Mouse (Mus musculus) hindbrain, embryonic 11.5 days (tissue): Measurements from ENCODE around the gene Ces1e. TPM values are rescaled to one million over a fixed set of nuclear protein-coding genes. Genes with fewer than 3 reads are reported as not detected.

Source experiments
- ATAC-seq: fragments of 200-750 bp; cut with Nextera tagmentation; 2 replicates; pipeline ENCODE4 v1.8.0; 2017; ENCODE audit warnings: mild to moderate bottlenecking, moderate TSS enrichment, moderate library complexity; ENCODE audit not compliant: low FRiP score
- DNase-seq: peaks from one replicate; pipeline ENCODE4 v3.0.0-alpha.2; 2015; ENCODE audit warnings: low spot score
- H3K27ac ChIP-seq: fragments of 300-500 bp; sonication (generic); 2 replicates; pipeline ENCODE4 v1.5.1; 2014; ENCODE audit warnings: mild to moderate bottlenecking, low read depth, low read length
- H3K27me3 ChIP-seq: fragments of 300-500 bp; sonication (generic); 2 replicates; pipeline ENCODE4 v1.6.1; 2014; ENCODE audit warnings: mild to moderate bottlenecking, low read length, moderate library complexity, mixed read lengths; ENCODE audit not compliant: control insufficient read depth, insufficient read depth
- H3K36me3 ChIP-seq: fragments of 300-500 bp; sonication (generic); 2 replicates; pipeline ENCODE4 v1.6.1; 2014; ENCODE audit warnings: mild to moderate bottlenecking, low read length, moderate library complexity, mixed read lengths; ENCODE audit not compliant: control insufficient read depth, insufficient read depth
- H3K4me1 ChIP-seq: fragments of 300-500 bp; sonication (generic); replicated peaks from 2 replicates; pipeline ENCODE4 v1.6.1; 2014; ENCODE audit warnings: low read length, mixed read lengths; ENCODE audit not compliant: control insufficient read depth, insufficient read depth
- H3K4me2 ChIP-seq: fragments of 300-500 bp; sonication (generic); replicated peaks from 2 replicates; pipeline ENCODE4 v1.6.1; 2014; ENCODE audit warnings: mild to moderate bottlenecking, low read depth, low read length
- H3K4me3 ChIP-seq: fragments of 300-500 bp; sonication (generic); 2 replicates; pipeline ENCODE4 v1.5.1; 2014; ENCODE audit warnings: low read depth, low read length
- H3K9ac ChIP-seq: fragments of 300-500 bp; sonication (generic); 2 replicates; pipeline ENCODE4 v1.6.1; 2014; ENCODE audit warnings: low read depth, low read length
- H3K9me3 ChIP-seq: fragments of 300-500 bp; sonication (generic); 2 replicates; pipeline ENCODE4 v1.6.1; 2016; ENCODE audit warnings: low read length; ENCODE audit not compliant: control insufficient read depth
- WGBS: fragments of 180-500 bp; shearing (Covaris S2); extraction: QIAGEN DNeasy Blood & Tissue Kit; methylation state at CpG from one replicate; pipeline ENCODE4 v1.1.7; 2014; 5-methylcytosine and 5-hydroxymethylcytosine counted together
- polyA plus RNA-seq: library from polyadenylated mRNA; unstranded; fragments of >200 nt; fragmentation: Nextera tagmentation; extraction: Ambion mirVana; gene quantifications from 2 replicates; pipeline ENCODE4 v1.2.1, GENCODE M21; 2014

Gene Ces1e
- polyA plus RNA-seq: not detected in 2 replicates

- Histone ChIP-seq H3K27me3 (no peaks in the 10 kb centered on the region), H3K4me1 (no peaks in the 10 kb centered on the region)
Observed at GRCm38 (mm10) chr8:93229446-93229845, at the start of gene Ces1e. Gene Ces1e, minus strand, starts transcription at chr8:93229619.

DNA sequence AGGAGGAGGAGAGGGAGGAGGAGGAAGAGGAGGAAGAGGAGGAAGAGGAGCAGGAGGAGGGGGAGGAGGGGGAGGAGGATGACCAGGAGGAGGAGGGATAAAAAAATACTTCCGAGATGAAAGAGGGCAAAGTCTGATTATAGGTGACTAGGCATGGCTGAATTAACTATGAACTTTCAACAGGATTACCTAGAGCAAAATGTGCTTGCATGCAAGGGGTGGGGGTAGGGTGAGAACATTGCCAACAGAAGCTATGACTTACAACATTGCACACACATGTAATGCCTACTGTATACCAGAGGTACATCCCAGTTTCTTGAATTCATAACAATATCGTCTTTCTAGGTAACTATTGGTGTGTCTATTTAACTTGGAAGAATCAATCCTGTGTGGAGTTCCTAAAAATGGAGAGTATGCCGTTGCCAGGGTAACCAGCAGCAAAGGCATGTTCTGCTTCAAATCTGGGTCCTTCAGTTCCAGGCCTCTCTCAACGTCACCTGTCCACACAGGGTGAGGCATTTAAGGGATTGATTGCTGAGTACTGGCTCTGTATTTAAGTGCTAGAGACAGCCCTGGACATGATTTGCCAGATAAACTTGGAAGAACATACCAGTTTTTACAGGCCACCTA is 48.9 kb upstream of the Ces1e start:
- DNase-seq: no peak

More at GRCm38 (mm10) chr8:93229446-93229845, at the start of gene Ces1e:
- no peak within 1 kb of the TSS for H3K4me2 ChIP-seq
- H3K36me3 ChIP-seq: no peaks in the 10 kb centered on the region
- DNase-seq (no peak), ATAC-seq (no peak)
- no peak within 1 kb of the TSS for H3K27ac ChIP-seq
- H3K9me3 ChIP-seq: no peaks in the 10 kb centered on the region
- H3K9ac ChIP-seq: no peak within 1 kb of the TSS
- no peak within 1 kb of the TSS for H3K4me3 ChIP-seq

GRCm38 (mm10) chr8:93274609-93275008 is 45.2 kb upstream of the Ces1e start:
- Histone ChIP-seq H3K4me1 (no peaks in the 10 kb centered on the region), H3K27me3 (no peaks in the 10 kb centered on the region), H3K4me2 (no peak overlapping the region), H3K9ac (no peak overlapping the region), H3K4me3 (no peak overlapping the region), H3K27ac (no peak overlapping the region), H3K36me3 (no peaks in the 10 kb centered on the region), H3K9me3 (no peaks in the 10 kb centered on the region)
- 84% methylated on average over 4 of the region's 4 CpGs for WGBS
- DNase-seq (no peak), ATAC-seq (no peak)

More for the DNA sequence above, 48.9 kb upstream of the Ces1e start:
- Histone ChIP-seq H3K4me1 (no peaks in the 10 kb centered on the region), H3K27me3 (no peaks in the 10 kb centered on the region), H3K9me3 (no peaks in the 10 kb centered on the region), H3K9ac (no peak overlapping the region), H3K36me3 (no peaks in the 10 kb centered on the region), H3K4me3 (no peak overlapping the region), H3K4me2 (no peak overlapping the region), H3K27ac (no peak overlapping the region)
- ATAC-seq: no peak
- WGBS: 79% methylated on average over 4 of the region's 4 CpGs

- DNase-seq (no peak), ATAC-seq (no peak)
- H3K27ac ChIP-seq: no peak overlapping the region
- H3K4me1 ChIP-seq: no peaks in the 10 kb centered on the region
- H3K4me2 ChIP-seq: no peak overlapping the region
- 86% methylated on average over 3 of the region's 3 CpGs for WGBS
- H3K9me3 ChIP-seq: no peaks in the 10 kb centered on the region
- no peaks in the 10 kb centered on the region for H3K27me3 ChIP-seq
- no peak overlapping the region for H3K4me3 ChIP-seq
- no peak overlapping the region for H3K9ac ChIP-seq
- H3K36me3 ChIP-seq: no peaks in the 10 kb centered on the region
Observed at GRCm38 (mm10) chr8:93273321-93273720, 43.9 kb upstream of the Ces1e start.

- H3K4me1 ChIP-seq: no peaks in the 10 kb centered on the region
- no peak overlapping the region for H3K4me3 ChIP-seq
- no peaks in the 10 kb centered on the region for H3K27me3 ChIP-seq
- WGBS: 93% methylated on average over 4 of the region's 4 CpGs
- no peak overlapping the region for H3K4me2 ChIP-seq
- H3K9me3 ChIP-seq: no peaks in the 10 kb centered on the region
- ATAC-seq: no peak
- H3K9ac ChIP-seq: no peak overlapping the region
- no peaks in the 10 kb centered on the region for H3K36me3 ChIP-seq
- H3K27ac ChIP-seq: no peak overlapping the region
- DNase-seq: no peak
Observed at GRCm38 (mm10) chr8:93272686-93273085, 43.3 kb upstream of the Ces1e start.

DNA sequence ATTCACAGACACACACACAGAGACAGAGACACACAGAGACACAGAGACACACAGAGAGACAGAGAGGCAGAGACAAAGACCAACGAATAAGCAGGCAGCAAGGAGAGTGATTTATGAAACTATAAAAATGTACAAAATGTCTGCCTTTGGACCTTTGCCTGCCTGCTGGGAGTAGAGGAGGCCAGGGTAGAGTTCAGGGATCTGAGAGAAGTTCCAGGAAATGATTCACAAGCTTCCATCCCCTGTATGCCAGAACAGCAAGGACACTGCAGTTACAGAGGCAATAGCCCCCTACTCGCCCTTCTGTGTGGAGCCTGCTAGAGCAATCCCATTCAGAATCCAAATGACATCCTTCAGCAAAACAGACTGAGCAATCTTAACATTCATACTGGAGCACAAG is 32.0 kb upstream of the Ces1e start:
- Histone ChIP-seq H3K9ac (no peak overlapping the region), H3K4me3 (no peak overlapping the region)
- no peak for DNase-seq

GRCm38 (mm10) chr8:93252400-93252925 is 23.0 kb upstream of the Ces1e start:
- ATAC-seq: no peak
- Histone ChIP-seq H3K9me3 (no peaks in the 10 kb centered on the region), H3K27me3 (no peaks in the 10 kb centered on the region), H3K36me3 (no peaks in the 10 kb centered on the region), H3K4me3 (no peak overlapping the region), H3K9ac (no peak overlapping the region), H3K4me1 (no peaks in the 10 kb centered on the region), H3K4me2 (no peak overlapping the region), H3K27ac (no peak overlapping the region)
- no peak for DNase-seq
- WGBS: 100% methylated on average over 1 of the region's 1 CpGs

More for the DNA sequence above, 32.0 kb upstream of the Ces1e start:
- H3K4me2 ChIP-seq: no peak overlapping the region
- H3K27me3 ChIP-seq: no peaks in the 10 kb centered on the region
- no peaks in the 10 kb centered on the region for H3K36me3 ChIP-seq
- H3K4me1 ChIP-seq: no peaks in the 10 kb centered on the region
- no peak overlapping the region for H3K27ac ChIP-seq
- ATAC-seq: no peak
- H3K9me3 ChIP-seq: no peaks in the 10 kb centered on the region
- 74% methylated on average over 2 of the region's 2 CpGs for WGBS

- H3K36me3 ChIP-seq: no peaks in the 10 kb centered on the region
- 96% methylated on average over 2 of the region's 2 CpGs for WGBS
- ATAC-seq: no peak
- DNase-seq: no peak
- no peaks in the 10 kb centered on the region for H3K27me3 ChIP-seq
- H3K9ac ChIP-seq: no peak overlapping the region
- H3K4me2 ChIP-seq: no peak overlapping the region
- no peaks in the 10 kb centered on the region for H3K9me3 ChIP-seq
- H3K27ac ChIP-seq: no peak overlapping the region
- H3K4me1 ChIP-seq: no peaks in the 10 kb centered on the region
- no peak overlapping the region for H3K4me3 ChIP-seq
Observed at GRCm38 (mm10) chr8:93246057-93246456, 16.6 kb upstream of the Ces1e start.

DNA sequence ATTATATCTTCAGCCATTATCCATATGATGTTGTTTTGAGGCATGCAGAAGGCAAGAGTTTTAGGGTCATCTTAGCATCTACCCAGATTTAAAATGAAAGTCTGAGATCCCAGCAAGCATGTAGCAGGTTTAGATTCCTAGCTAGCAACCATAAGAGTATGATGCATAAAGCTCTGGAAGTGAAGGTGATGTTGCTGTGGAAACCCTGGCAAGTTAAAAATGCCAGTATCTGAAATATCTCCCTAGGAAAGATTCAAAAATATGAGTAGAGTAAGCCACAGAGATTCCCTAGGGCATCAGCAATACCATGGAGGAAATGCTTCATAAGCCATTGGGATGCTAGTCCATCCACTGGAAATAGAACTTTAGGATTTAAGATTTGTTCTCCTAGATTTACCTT is 10.5 kb upstream of the Ces1e start:
- Histone ChIP-seq H3K4me1 (no peaks in the 10 kb centered on the region), H3K4me2 (no peak overlapping the region), H3K9ac (no peak overlapping the region), H3K4me3 (no peak overlapping the region), H3K27me3 (no peaks in the 10 kb centered on the region), H3K27ac (no peak overlapping the region), H3K36me3 (no peaks in the 10 kb centered on the region), H3K9me3 (no peaks in the 10 kb centered on the region)
- ATAC-seq (no peak), DNase-seq (no peak)
